Mouse (Mus musculus) forebrain, embryonic 12.5 days (tissue): ENCODE data around the gene Nup88. TPM values are rescaled to one million over a fixed set of nuclear protein-coding genes. Genes with fewer than 3 reads are reported as not detected.

Source experiments
- ATAC-seq: fragments of 200-750 bp; cut with Nextera tagmentation; 2 replicates; pipeline ENCODE4 v1.8.0; 2017; ENCODE audit warnings: moderate TSS enrichment; ENCODE audit not compliant: low FRiP score
- H3K27ac ChIP-seq: fragments of 300-500 bp; sonication (generic); 2 replicates; pipeline ENCODE4 v1.5.1; 2016; ENCODE audit warnings: mild to moderate bottlenecking
- H3K27me3 ChIP-seq: fragments of 300-500 bp; sonication (generic); 2 replicates; pipeline ENCODE4 v1.6.1; 2016; ENCODE audit warnings: mild to moderate bottlenecking
- H3K36me3 ChIP-seq: fragments of 300-500 bp; sonication (generic); replicated peaks from 2 replicates; pipeline ENCODE4 v1.6.1; 2016; ENCODE audit warnings: mild to moderate bottlenecking
- H3K4me1 ChIP-seq: fragments of 300-500 bp; sonication (generic); 2 replicates; pipeline ENCODE4 v1.6.1; 2016
- H3K4me2 ChIP-seq: fragments of 300-500 bp; sonication (generic); 2 replicates; pipeline ENCODE4 v1.6.1; 2016; ENCODE audit warnings: mild to moderate bottlenecking, moderate library complexity
- H3K4me3 ChIP-seq: fragments of 300-500 bp; sonication (generic); replicated peaks from 2 replicates; pipeline ENCODE4 v1.5.1; 2016; ENCODE audit warnings: mild to moderate bottlenecking
- H3K9ac ChIP-seq: fragments of 300-500 bp; sonication (generic); 2 replicates; pipeline ENCODE4 v1.6.1; 2016; ENCODE audit warnings: mild to moderate bottlenecking
- H3K9me3 ChIP-seq: fragments of 300-500 bp; sonication (generic); 2 replicates; pipeline ENCODE4 v1.6.1; 2016
- WGBS: fragments of 180-500 bp; shearing (Covaris S2); methylation state at CpG from one replicate; pipeline ENCODE4 v1.1.7; 2016; 5-methylcytosine and 5-hydroxymethylcytosine counted together
- polyA plus RNA-seq: library from polyadenylated mRNA; unstranded; fragments of >200 nt; fragmentation: Nextera tagmentation; extraction: Ambion mirVana; gene quantifications from 2 replicates; pipeline ENCODE4 v1.2.1, GENCODE M21; 2016

Nup88 gene
- polyA plus RNA-seq, 1 experiment from 2014 or later: 158 TPM

GRCm38 (mm10) chr11:70960786-70961554 is 8.8 kb downstream of the Nup88 start:
- no peak overlapping the region for H3K27ac ChIP-seq
- no peak overlapping the region for H3K4me2 ChIP-seq
- peaks cover 95% of the 10 kb centered on the region for H3K36me3 ChIP-seq
- WGBS: 93% methylated on average over 5 of the region's 5 CpGs
- no peak overlapping the region for H3K9ac ChIP-seq
- no peak for ATAC-seq
- no peaks in the 10 kb centered on the region for H3K4me1 ChIP-seq
- H3K9me3 ChIP-seq: no peaks in the 10 kb centered on the region
- no peak overlapping the region for H3K4me3 ChIP-seq
- no peaks in the 10 kb centered on the region for H3K27me3 ChIP-seq

DNA sequence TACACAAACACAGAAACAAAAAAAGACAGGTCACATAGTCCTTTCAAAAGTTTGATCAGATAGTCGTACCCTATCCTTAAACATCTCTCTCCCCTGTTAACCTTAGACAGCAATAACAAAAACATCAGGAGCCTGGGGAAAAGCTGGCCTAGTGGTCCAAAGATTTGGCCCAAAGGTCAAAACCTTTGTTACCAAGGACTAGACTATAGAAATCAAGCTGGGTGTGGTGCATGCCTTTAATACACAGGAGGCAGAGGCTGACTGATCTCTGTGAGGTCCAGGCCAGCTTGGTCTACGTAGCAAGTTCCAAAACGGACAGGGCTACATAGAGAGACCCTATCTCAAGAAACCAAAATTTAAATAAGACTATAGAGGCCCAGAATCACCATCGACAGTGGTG is 15.1 kb downstream of the Nup88 start:
- WGBS: 90% methylated on average over 4 of the region's 4 CpGs
- Histone ChIP-seq H3K9me3 (no peaks in the 10 kb centered on the region), H3K36me3 (peaks cover 96% of the 10 kb centered on the region), H3K9ac (no peak overlapping the region), H3K27me3 (no peaks in the 10 kb centered on the region), H3K4me3 (no peak overlapping the region), H3K4me2 (no peak overlapping the region), H3K4me1 (no peaks in the 10 kb centered on the region), H3K27ac (no peak overlapping the region)
- no peak for ATAC-seq

DNA sequence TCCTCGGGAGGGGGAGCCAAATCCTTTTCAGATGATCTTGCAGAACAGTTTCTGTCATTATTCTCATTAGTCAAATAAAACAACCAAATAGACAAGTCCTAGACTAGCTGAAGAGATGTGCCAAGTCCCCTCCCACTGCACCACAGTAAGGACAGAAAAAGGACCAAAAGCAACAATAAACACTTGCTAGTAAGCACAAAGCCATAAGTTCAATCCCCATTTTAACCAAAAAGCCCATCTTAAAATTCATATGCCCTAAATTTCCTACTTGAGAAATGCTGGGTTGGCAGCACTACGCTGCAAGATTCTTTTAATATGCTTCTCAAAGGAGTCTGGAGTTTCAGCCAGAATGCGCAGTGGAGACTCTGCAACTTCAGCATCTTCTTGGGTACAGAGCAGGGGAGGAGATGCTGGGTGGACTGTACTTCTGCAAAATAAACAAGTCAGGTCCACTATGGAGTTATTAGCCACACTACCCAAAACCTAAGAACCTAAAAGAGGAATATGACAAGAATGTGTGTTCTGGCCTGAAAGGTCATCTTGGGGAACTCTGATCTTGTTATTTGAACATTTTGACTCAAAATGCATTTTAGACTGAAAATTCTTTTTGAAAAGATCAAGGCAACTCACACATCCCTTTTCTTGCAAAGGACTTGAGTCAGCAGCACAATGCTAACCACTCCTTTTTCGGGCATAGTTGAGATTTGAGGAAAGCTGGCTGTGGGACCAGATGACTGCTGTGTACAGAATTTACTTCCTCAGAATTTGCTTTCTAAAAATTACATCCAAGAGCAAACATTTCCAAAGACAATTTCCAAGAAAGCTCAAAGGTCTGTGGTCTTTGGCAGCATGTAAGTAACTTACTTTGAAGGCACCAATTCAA is 24.6 kb downstream of the Nup88 start:
- no peak overlapping the region for H3K4me2 ChIP-seq
- no peaks in the 10 kb centered on the region for H3K27me3 ChIP-seq
- no peaks in the 10 kb centered on the region for H3K9me3 ChIP-seq
- H3K36me3 ChIP-seq: peaks cover 89% of the 10 kb centered on the region
- WGBS: 94% methylated on average over 4 of the region's 4 CpGs
- no peaks in the 10 kb centered on the region for H3K4me1 ChIP-seq
- H3K27ac ChIP-seq: no peak overlapping the region
- ATAC-seq: no peak
- no peak overlapping the region for H3K9ac ChIP-seq
- H3K4me3 ChIP-seq: no peak overlapping the region

- Histone ChIP-seq H3K9ac (no peak overlapping the region), H3K4me1 (no peaks in the 10 kb centered on the region), H3K27ac (no peak overlapping the region), H3K36me3 (peaks cover 89% of the 10 kb centered on the region), H3K4me3 (no peak overlapping the region), H3K27me3 (no peaks in the 10 kb centered on the region), H3K9me3 (no peaks in the 10 kb centered on the region), H3K4me2 (no peak overlapping the region)
- WGBS: 92% methylated on average over 7 of the region's 7 CpGs
- ATAC-seq: no peak
These were observed 26.1 kb downstream of the Nup88 start for GRCm38 (mm10) chr11:70943651-70944050.

DNA sequence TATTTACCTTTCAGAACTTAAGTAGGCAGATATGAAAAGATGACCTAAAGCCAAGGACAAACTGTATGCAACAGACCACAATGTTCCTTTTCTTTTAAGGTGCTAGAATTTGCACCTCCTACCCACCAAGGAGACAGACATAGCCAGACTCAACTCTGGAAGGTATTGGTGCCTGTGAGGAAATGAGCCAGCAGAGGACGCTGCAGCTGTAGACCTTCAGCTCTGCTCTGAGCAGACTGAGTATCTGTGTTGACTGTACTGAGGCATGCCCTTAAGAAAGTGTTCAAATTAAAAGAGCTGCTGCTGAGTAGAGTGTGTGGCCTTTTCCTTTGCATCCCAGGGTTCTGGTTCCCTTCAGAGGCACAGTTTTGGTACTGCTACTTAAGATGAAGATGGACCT is 27.2 kb downstream of the Nup88 start:
- Histone ChIP-seq H3K9ac (no peak overlapping the region), H3K27ac (no peak overlapping the region), H3K4me2 (no peak overlapping the region), H3K4me3 (no peak overlapping the region), H3K36me3 (peaks cover 81% of the 10 kb centered on the region), H3K9me3 (no peaks in the 10 kb centered on the region), H3K4me1 (no peaks in the 10 kb centered on the region), H3K27me3 (no peaks in the 10 kb centered on the region)
- 86% methylated on average over 1 of the region's 1 CpGs for WGBS
- no peak for ATAC-seq

GRCm38 (mm10) chr11:70935316-70935715 is 34.5 kb downstream of the Nup88 start:
- no peak for ATAC-seq
- Histone ChIP-seq H3K27me3 (no peaks in the 10 kb centered on the region), H3K27ac (no peak overlapping the region), H3K9me3 (no peaks in the 10 kb centered on the region), H3K4me3 (no peak overlapping the region), H3K4me1 (no peaks in the 10 kb centered on the region), H3K36me3 (peaks cover 62% of the 10 kb centered on the region), H3K4me2 (no peak overlapping the region), H3K9ac (no peak overlapping the region)
- WGBS: 88% methylated on average over 7 of the region's 7 CpGs

- Histone ChIP-seq H3K4me3 (no peak overlapping the region), H3K4me2 (no peak overlapping the region), H3K27ac (no peak overlapping the region), H3K9me3 (no peaks in the 10 kb centered on the region), H3K27me3 (no peaks in the 10 kb centered on the region), H3K9ac (no peak overlapping the region), H3K36me3 (peaks cover 44% of the 10 kb centered on the region), H3K4me1 (no peaks in the 10 kb centered on the region)
- WGBS: 92% methylated on average over 5 of the region's 5 CpGs
- ATAC-seq: no peak
These were observed 38.3 kb downstream of the Nup88 start for GRCm38 (mm10) chr11:70931461-70931860.

DNA sequence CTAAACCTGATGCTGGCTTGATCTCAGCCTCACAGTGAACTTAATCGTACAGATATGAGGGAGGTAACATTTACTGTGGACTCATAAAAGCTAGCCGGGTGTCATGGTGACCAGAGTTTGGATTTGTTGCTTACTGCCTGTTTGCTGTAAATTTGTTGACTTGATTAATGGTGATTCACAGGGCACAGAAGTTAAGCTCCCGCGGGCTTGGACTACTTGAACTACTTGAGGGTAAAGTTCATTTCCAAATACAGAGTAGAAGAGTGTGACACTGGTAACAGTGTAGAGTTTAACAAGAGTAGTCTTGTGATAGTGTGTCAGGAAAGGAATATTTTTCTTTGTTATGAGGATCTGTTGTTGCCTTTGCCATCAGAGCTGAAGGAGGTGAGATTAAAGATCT is 50.2 kb downstream of the Nup88 start:
- no peak for ATAC-seq
- H3K4me1 ChIP-seq: no peaks in the 10 kb centered on the region
- H3K9me3 ChIP-seq: no peaks in the 10 kb centered on the region
- H3K4me3 ChIP-seq: no peak overlapping the region
- no peak overlapping the region for H3K4me2 ChIP-seq
- no peak overlapping the region for H3K9ac ChIP-seq
- peaks cover 38% of the 10 kb centered on the region for H3K36me3 ChIP-seq
- H3K27ac ChIP-seq: no peak overlapping the region
- H3K27me3 ChIP-seq: no peaks in the 10 kb centered on the region
- 93% methylated on average over 4 of the region's 4 CpGs for WGBS

- Histone ChIP-seq H3K36me3 (peaks cover 34% of the 10 kb centered on the region), H3K9me3 (no peaks in the 10 kb centered on the region), H3K27ac (no peak overlapping the region)
These were observed 51.9 kb downstream of the Nup88 start for GRCm38 (mm10) chr11:70917896-70918295.

GRCm38 (mm10) chr11:70911920-70912319 is 57.9 kb downstream of the Nup88 start:
- Histone ChIP-seq H3K27me3 (no peaks in the 10 kb centered on the region), H3K9me3 (no peaks in the 10 kb centered on the region), H3K36me3 (peaks cover 37% of the 10 kb centered on the region), H3K4me3 (no peak overlapping the region), H3K27ac (no peak overlapping the region), H3K4me2 (no peak overlapping the region), H3K9ac (no peak overlapping the region), H3K4me1 (no peaks in the 10 kb centered on the region)
- no peak for ATAC-seq
- WGBS: 98% methylated on average over 1 of the region's 1 CpGs

More at GRCm38 (mm10) chr11:70917896-70918295, 51.9 kb downstream of the Nup88 start:
- H3K27me3 ChIP-seq: no peaks in the 10 kb centered on the region
- WGBS: 95% methylated on average over 2 of the region's 2 CpGs
- no peak overlapping the region for H3K9ac ChIP-seq
- no peak overlapping the region for H3K4me3 ChIP-seq
- ATAC-seq: no peak
- no peaks in the 10 kb centered on the region for H3K4me1 ChIP-seq
- no peak overlapping the region for H3K4me2 ChIP-seq

- no peak overlapping the region for H3K4me2 ChIP-seq
- no peak overlapping the region for H3K9ac ChIP-seq
- no peak overlapping the region for H3K27ac ChIP-seq
- no peaks in the 10 kb centered on the region for H3K9me3 ChIP-seq
- peaks cover 37% of the 10 kb centered on the region for H3K36me3 ChIP-seq
- H3K4me3 ChIP-seq: no peak overlapping the region
- H3K4me1 ChIP-seq: no peaks in the 10 kb centered on the region
- 96% methylated on average over 3 of the region's 3 CpGs for WGBS
- ATAC-seq: no peak
- H3K27me3 ChIP-seq: no peaks in the 10 kb centered on the region
These were observed 58.5 kb downstream of the Nup88 start for GRCm38 (mm10) chr11:70911323-70911722.

DNA sequence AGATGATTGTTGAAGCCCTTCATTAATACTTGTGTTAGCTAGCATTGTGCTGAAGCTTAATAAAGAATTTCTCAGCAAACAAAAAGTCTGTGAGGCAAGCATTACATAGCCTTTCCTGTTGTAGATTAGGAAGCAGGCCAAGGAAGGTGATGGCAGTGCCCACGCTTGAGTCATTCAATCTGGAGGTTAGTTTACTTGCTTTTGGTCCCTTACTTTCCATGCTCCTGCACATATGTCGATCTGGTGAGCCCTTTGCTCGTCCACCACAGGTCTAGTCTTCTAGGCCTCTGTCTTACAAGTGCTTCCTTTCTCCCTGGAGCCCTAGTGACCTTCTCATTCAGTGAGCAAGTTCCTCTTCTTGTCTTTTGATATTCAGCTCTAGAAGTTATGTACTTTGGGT is 63.1 kb downstream of the Nup88 start:
- no peaks in the 10 kb centered on the region for H3K4me1 ChIP-seq
- H3K4me2 ChIP-seq: no peak overlapping the region
- no peaks in the 10 kb centered on the region for H3K27me3 ChIP-seq
- WGBS: 91% methylated on average over 3 of the region's 3 CpGs
- H3K9ac ChIP-seq: no peak overlapping the region
- H3K4me3 ChIP-seq: no peak overlapping the region
- ATAC-seq: no peak
- H3K27ac ChIP-seq: no peak overlapping the region
- H3K36me3 ChIP-seq: peaks cover 36% of the 10 kb centered on the region
- H3K9me3 ChIP-seq: no peaks in the 10 kb centered on the region
